Mouse (Mus musculus): ENCODE data around the gene Thra.

Thra gene

GRCm38 (mm10) chr11:98804605-98805004 is 64.2 kb downstream of the Thra start, which contains the start of gene Casc3:
Casc3 (plus strand) TSS chr11:98804905.
- no peak for DNase-seq

GRCm38 (mm10) chr11:98808417-98808816 is 68.0 kb downstream of the Thra start:
- no peak for DNase-seq

- DNase-seq = peak; percentile 99
Measured at GRCm38 (mm10) chr11:98809457-98810290, 69.2 kb downstream of the Thra start.

GRCm38 (mm10) chr11:98810686-98811085 is 70.2 kb downstream of the Thra start:
- no peak for DNase-seq

GRCm38 (mm10) chr11:98816706-98817239 is 76.3 kb downstream of the Thra start:
- no peak for DNase-seq
